Mouse (Mus musculus): ENCODE data around the gene Gm37240. TPM values are rescaled to one million over a fixed set of nuclear protein-coding genes. Genes with fewer than 3 reads are reported as not detected.

Gene Gm37240
- polyA plus RNA-seq, 1 experiment, result 0.91 TPM

- Histone ChIP-seq H3K4me1 (ENCODE audit: control insufficient read depth, insufficient read depth, low read length) (no peaks in the 10 kb centered on the region), H3K27ac (ENCODE audit: insufficient read depth, low read length) (no peak overlapping the region), H3K9me3 (replicated peaks; ENCODE audit: control insufficient read depth, insufficient read depth, low read length, poor library complexity, severe bottlenecking) (no peaks in the 10 kb centered on the region), H3K27me3 (ENCODE audit: control insufficient read depth, insufficient read depth, low read length, poor library complexity, severe bottlenecking) (no peaks in the 10 kb centered on the region), H3K36me3 (ENCODE audit: control insufficient read depth, insufficient read depth, low read length, poor library complexity, severe bottlenecking) (no peaks in the 10 kb centered on the region), H3K9ac (ENCODE audit: low read depth, poor library complexity, severe bottlenecking) (no peak overlapping the region), H3K4me3 (ENCODE audit: low read depth, low read length) (no peak overlapping the region)
- TF ChIP-seq CTCF (IDR thresholded peaks at IDR 0.05; ENCODE audit: low read depth, low read length) (no peak), POLR2A (IDR thresholded peaks at IDR 0.05; ENCODE audit: insufficient read depth, low read length) (no peak), EP300 (IDR thresholded peaks at IDR 0.05; ENCODE audit: insufficient read depth, low read depth, low read length) (no peak)
Observed at GRCm38 (mm10) chr3:85043679-85044218, 843.6 kb downstream of the Gm37240 start.

GRCm38 (mm10) chr3:85042126-85042525, 845.2 kb downstream of the Gm37240 start:
- TF ChIP-seq CTCF (IDR thresholded peaks at IDR 0.05; ENCODE audit: low read depth, low read length) (no peak), EP300 (IDR thresholded peaks at IDR 0.05; ENCODE audit: insufficient read depth, low read depth, low read length) (no peak), POLR2A (IDR thresholded peaks at IDR 0.05; ENCODE audit: insufficient read depth, low read length) (no peak)
- no peaks in the 10 kb centered on the region for H3K4me1 ChIP-seq (ENCODE audit: control insufficient read depth, insufficient read depth, low read length)
- H3K27me3 ChIP-seq (ENCODE audit: control insufficient read depth, insufficient read depth, low read length, poor library complexity, severe bottlenecking), result no peaks in the 10 kb centered on the region
- no peak overlapping the region for H3K4me3 ChIP-seq (ENCODE audit: low read depth, low read length)
- H3K9me3 ChIP-seq (replicated peaks; ENCODE audit: control insufficient read depth, insufficient read depth, low read length, poor library complexity, severe bottlenecking), result no peaks in the 10 kb centered on the region
- no peaks in the 10 kb centered on the region for H3K36me3 ChIP-seq (ENCODE audit: control insufficient read depth, insufficient read depth, low read length, poor library complexity, severe bottlenecking)
- H3K27ac ChIP-seq (ENCODE audit: insufficient read depth, low read length), result no peak overlapping the region
- H3K9ac ChIP-seq (ENCODE audit: low read depth, poor library complexity, severe bottlenecking), result no peak overlapping the region

GRCm38 (mm10) chr3:85029141-85029540, 858.2 kb downstream of the Gm37240 start:
- H3K9ac ChIP-seq (ENCODE audit: low read depth, poor library complexity, severe bottlenecking), result no peak overlapping the region
- TF ChIP-seq CTCF (IDR thresholded peaks at IDR 0.05; ENCODE audit: low read depth, low read length) (no peak), POLR2A (IDR thresholded peaks at IDR 0.05; ENCODE audit: insufficient read depth, low read length) (no peak), EP300 (IDR thresholded peaks at IDR 0.05; ENCODE audit: insufficient read depth, low read depth, low read length) (no peak)
- H3K4me1 ChIP-seq (ENCODE audit: control insufficient read depth, insufficient read depth, low read length), result no peaks in the 10 kb centered on the region
- H3K9me3 ChIP-seq (replicated peaks; ENCODE audit: control insufficient read depth, insufficient read depth, low read length, poor library complexity, severe bottlenecking), result no peaks in the 10 kb centered on the region
- no peak overlapping the region for H3K27ac ChIP-seq (ENCODE audit: insufficient read depth, low read length)
- H3K36me3 ChIP-seq (ENCODE audit: control insufficient read depth, insufficient read depth, low read length, poor library complexity, severe bottlenecking), result no peaks in the 10 kb centered on the region
- no peak overlapping the region for H3K4me3 ChIP-seq (ENCODE audit: low read depth, low read length)
- H3K27me3 ChIP-seq (ENCODE audit: control insufficient read depth, insufficient read depth, low read length, poor library complexity, severe bottlenecking), result no peaks in the 10 kb centered on the region; the same call in 1 of the 2 replicates

- TF ChIP-seq CTCF (IDR thresholded peaks at IDR 0.05; ENCODE audit: low read depth, low read length), result no peak
- no peak for TF ChIP-seq POLR2A (IDR thresholded peaks at IDR 0.05; ENCODE audit: insufficient read depth, low read length)
- Histone ChIP-seq H3K27me3 (ENCODE audit: control insufficient read depth, insufficient read depth, low read length, poor library complexity, severe bottlenecking) (no peaks in the 10 kb centered on the region; the same call in 1 of the 2 replicates), H3K36me3 (ENCODE audit: control insufficient read depth, insufficient read depth, low read length, poor library complexity, severe bottlenecking) (no peaks in the 10 kb centered on the region), H3K9ac (ENCODE audit: low read depth, poor library complexity, severe bottlenecking) (no peak overlapping the region), H3K27ac (ENCODE audit: insufficient read depth, low read length) (no peak overlapping the region), H3K4me1 (ENCODE audit: control insufficient read depth, insufficient read depth, low read length) (no peaks in the 10 kb centered on the region), H3K4me3 (ENCODE audit: low read depth, low read length) (no peak overlapping the region), H3K9me3 (replicated peaks; ENCODE audit: control insufficient read depth, insufficient read depth, low read length, poor library complexity, severe bottlenecking) (no peaks in the 10 kb centered on the region)
Observed at GRCm38 (mm10) chr3:85024817-85025705, 862.3 kb downstream of the Gm37240 start.

DNA sequence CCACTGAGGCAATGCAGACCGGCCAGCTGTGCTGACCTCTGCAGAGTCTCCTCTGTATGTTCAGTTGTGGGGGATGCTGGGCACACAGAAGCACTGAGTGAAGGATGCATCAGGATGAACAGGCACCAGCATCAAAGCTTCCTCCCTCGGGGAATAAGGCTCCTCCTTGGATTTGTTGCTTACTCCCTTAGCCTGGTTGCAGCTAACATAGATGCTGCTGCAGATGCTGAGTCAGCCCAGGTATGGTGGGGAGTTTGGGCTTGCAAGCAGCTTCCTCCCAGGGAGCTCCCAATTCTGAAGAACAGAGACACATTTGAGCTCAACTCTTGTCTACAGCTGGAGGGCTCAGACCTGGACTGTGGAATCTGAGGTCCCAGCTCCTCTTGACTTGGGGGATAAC, 863.1 kb downstream of the Gm37240 start:
- Histone ChIP-seq H3K36me3 (ENCODE audit: control insufficient read depth, insufficient read depth, low read length, poor library complexity, severe bottlenecking) (no peaks in the 10 kb centered on the region), H3K27ac (ENCODE audit: insufficient read depth, low read length) (no peak overlapping the region), H3K4me3 (ENCODE audit: low read depth, low read length) (no peak overlapping the region), H3K4me1 (ENCODE audit: control insufficient read depth, insufficient read depth, low read length) (no peaks in the 10 kb centered on the region), H3K27me3 (ENCODE audit: control insufficient read depth, insufficient read depth, low read length, poor library complexity, severe bottlenecking) (no peaks in the 10 kb centered on the region; the same call in 1 of the 2 replicates), H3K9me3 (replicated peaks; ENCODE audit: control insufficient read depth, insufficient read depth, low read length, poor library complexity, severe bottlenecking) (no peaks in the 10 kb centered on the region), H3K9ac (ENCODE audit: low read depth, poor library complexity, severe bottlenecking) (no peak overlapping the region)
- TF ChIP-seq EP300 (IDR thresholded peaks at IDR 0.05; ENCODE audit: insufficient read depth, low read depth, low read length) (no peak), POLR2A (IDR thresholded peaks at IDR 0.05; ENCODE audit: insufficient read depth, low read length) (no peak), CTCF (IDR thresholded peaks at IDR 0.05; ENCODE audit: low read depth, low read length) (no peak)

- no peaks in the 10 kb centered on the region for H3K27me3 ChIP-seq (ENCODE audit: control insufficient read depth, insufficient read depth, low read length, poor library complexity, severe bottlenecking)
- H3K4me1 ChIP-seq (ENCODE audit: control insufficient read depth, insufficient read depth, low read length), result no peaks in the 10 kb centered on the region
Observed at GRCm38 (mm10) chr3:85022800-85023199, 864.5 kb downstream of the Gm37240 start.

More at GRCm38 (mm10) chr3:85022800-85023199, 864.5 kb downstream of the Gm37240 start:
- Histone ChIP-seq H3K36me3 (ENCODE audit: control insufficient read depth, insufficient read depth, low read length, poor library complexity, severe bottlenecking) (no peaks in the 10 kb centered on the region), H3K9me3 (replicated peaks; ENCODE audit: control insufficient read depth, insufficient read depth, low read length, poor library complexity, severe bottlenecking) (no peaks in the 10 kb centered on the region), H3K27ac (ENCODE audit: insufficient read depth, low read length) (no peak overlapping the region), H3K4me3 (ENCODE audit: low read depth, low read length) (no peak overlapping the region), H3K9ac (ENCODE audit: low read depth, poor library complexity, severe bottlenecking) (no peak overlapping the region)
- TF ChIP-seq CTCF (IDR thresholded peaks at IDR 0.05; ENCODE audit: low read depth, low read length) (no peak), EP300 (IDR thresholded peaks at IDR 0.05; ENCODE audit: insufficient read depth, low read depth, low read length) (no peak), POLR2A (IDR thresholded peaks at IDR 0.05; ENCODE audit: insufficient read depth, low read length) (no peak)

Measured in ES-Bruce4 (cell line).